In genomic region chr2:28418034-28418433, GRCm38 (mm10) we compare ENCODE assay signal across 9 mouse cellular contexts. TPM values are rescaled to one million over a fixed set of nuclear protein-coding genes. Genes with fewer than 3 reads are reported as not detected.
DNase-seq lines count a peak whose midpoint lies in the region; ATAC-seq and TF ChIP-seq lines count a peak whose summit lies in the region.
"Had no signal": no experiment of that assay in that cellular context is flagged by ENCODE, and none has a peak within 500 bp of the region (broad histone marks: within the 10 kb centered on the region; RNA-seq: fewer than 3 reads in every experiment).

No protein-coding gene starts in this region.

- H3K4me3 ChIP-seq in MEL (ENCODE audit: control insufficient read depth in 1 of 2, insufficient read depth in 1 of 2, low read depth in 2 of 2, low read length in 2 of 2), result no peak overlapping the region
- no peak overlapping the region for H3K4me3 ChIP-seq in forebrain, embryonic 13.5 days
- H3K4me3 ChIP-seq in hindbrain, embryonic 10.5 days, result no peak overlapping the region
- H3K4me3 ChIP-seq: liver, embryonic 15.5 days had no signal

- no peak overlapping the region for H3K4me2 ChIP-seq in forebrain, embryonic 13.5 days
- H3K4me2 ChIP-seq: liver, embryonic 15.5 days had no signal

- no peaks in the 10 kb centered on the region for H3K27me3 ChIP-seq in MEL (ENCODE audit: control insufficient read depth in 1 of 2, insufficient read depth in 2 of 2, low read length in 2 of 2)
- H3K27me3 ChIP-seq in forebrain, embryonic 13.5 days, result no peaks in the 10 kb centered on the region
- no peaks in the 10 kb centered on the region for H3K27me3 ChIP-seq in hindbrain, embryonic 10.5 days (ENCODE audit: insufficient read depth, poor library complexity, severe bottlenecking)
- H3K27me3 ChIP-seq: liver, embryonic 15.5 days had no signal

- no peak overlapping the region for H3K9ac ChIP-seq in MEL (ENCODE audit: control insufficient read depth, low read depth, low read length, poor library complexity, severe bottlenecking)
- no peak overlapping the region for H3K9ac ChIP-seq in forebrain, embryonic 13.5 days
- H3K9ac ChIP-seq: liver, embryonic 15.5 days had no signal

- no peaks in the 10 kb centered on the region for H3K9me3 ChIP-seq in MEL (replicated peaks; ENCODE audit: insufficient read depth, low read length)
- H3K9me3 ChIP-seq in forebrain, embryonic 13.5 days (replicated peaks), result no peaks in the 10 kb centered on the region
- H3K9me3 ChIP-seq in hindbrain, embryonic 10.5 days, result no peaks in the 10 kb centered on the region
- H3K9me3 ChIP-seq: liver, embryonic 15.5 days had no signal

- peak; percentile 66 to 93 (median 90) for TF ChIP-seq CTCF in MEL (IDR thresholded peaks at IDR 0.05 in 2 of 3, conservative IDR thresholded peaks at IDR 0.05 in 1 of 3; ENCODE audit: control insufficient read depth in 1 of 3, insufficient read depth in 1 of 3, low read depth in 2 of 3, low read length in 3 of 3, poor library complexity in 1 of 3, severe bottlenecking in 1 of 3)

- TF ChIP-seq POLR2A in MEL (IDR thresholded peaks at IDR 0.05; ENCODE audit: control insufficient read depth in 1 of 2, insufficient read depth in 1 of 2, low read depth in 1 of 2, low read length in 2 of 2, poor library complexity in 1 of 2), result no peak

- peak; percentile 87 for TF ChIP-seq RAD21 in MEL (IDR thresholded peaks at IDR 0.05; ENCODE audit: low read depth, low read length)

- H3K27ac ChIP-seq in MEL (ENCODE audit: control insufficient read depth, low read depth, low read length), result no peak overlapping the region
- no peak overlapping the region for H3K27ac ChIP-seq in forebrain, embryonic 13.5 days
- H3K27ac ChIP-seq in hindbrain, embryonic 10.5 days, result no peak overlapping the region
- H3K27ac ChIP-seq: liver, embryonic 15.5 days had no signal

- no peaks in the 10 kb centered on the region for H3K36me3 ChIP-seq in MEL (ENCODE audit: control insufficient read depth in 1 of 2, insufficient read depth in 2 of 2, low read length in 2 of 2)
- H3K36me3 ChIP-seq in forebrain, embryonic 13.5 days (ENCODE audit: poor library complexity, severe bottlenecking), result no peaks in the 10 kb centered on the region
- no peaks in the 10 kb centered on the region for H3K36me3 ChIP-seq in hindbrain, embryonic 10.5 days
- H3K36me3 ChIP-seq: liver, embryonic 15.5 days had no signal

- H3K4me1 ChIP-seq in MEL (ENCODE audit: control insufficient read depth in 1 of 2, insufficient read depth in 2 of 2, low read length in 2 of 2), result no peaks in the 10 kb centered on the region
- peaks cover 12% of the 10 kb centered on the region for H3K4me1 ChIP-seq in forebrain, embryonic 13.5 days
- H3K4me1 ChIP-seq in hindbrain, embryonic 10.5 days (replicated peaks), result peaks cover 14% of the 10 kb centered on the region

- 30% methylated on average over 2 of the region's 2 CpGs for WGBS in forebrain, embryonic 13.5 days
- WGBS in hindbrain, embryonic 10.5 days, result 41% methylated on average over 2 of the region's 2 CpGs

- H3K79me2 ChIP-seq in MEL (ENCODE audit: control insufficient read depth, insufficient read depth, low read length, poor library complexity), result no peaks in the 10 kb centered on the region

- no peak for TF ChIP-seq EP300 in MEL (IDR thresholded peaks at IDR 0.05; ENCODE audit: low read depth in 1 of 2, low read length in 2 of 2)

- DNase-seq in MEL (ENCODE audit: low read depth, low spot score), result peak; percentile 82
- peak; percentile 68 for DNase-seq in c-Kit-positive CD71-positive TER-119-positive erythroid progenitor cells, embryonic 14.5 days (ENCODE audit: low spot score)
- peak; percentile 85 for DNase-seq in hindbrain, embryonic 10.5 days (ENCODE audit: low spot score)
- DNase-seq in layer of hippocampus, adult 8-10 months (ENCODE audit: low spot score in 2 of 2), result peak; percentile 83 to 95
- peak; percentile 90 for DNase-seq in lung, postnatal 14 days
- DNase-seq in retina, postnatal 1 day, result peak; percentile 91
- peak; percentile 90 for DNase-seq in thymus, postnatal 4 days

- ATAC-seq in forebrain, embryonic 13.5 days, result peak; percentile 31

TF ChIP-seq in MEL, 35 proteins besides CTCF, POLR2A, EP300 and RAD21:
- TF ChIP-seq MAFK (IDR thresholded peaks at IDR 0.05; ENCODE audit: borderline replicate concordance, low read depth, low read length), result no peak
- 0 out of 2 replicates have a peak, but pooled peaks have one; percentile 51 for TF ChIP-seq GATA1 (IDR thresholded peaks at IDR 0.05; ENCODE audit: low read depth, low read length)
- no peak for TF ChIP-seq MYB (IDR thresholded peaks at IDR 0.05; ENCODE audit: low read depth, low read length)
- TF ChIP-seq ZC3H11A (IDR thresholded peaks at IDR 0.05; ENCODE audit: low read depth, low read length), result peak; percentile 76
- no peak for TF ChIP-seq MYC (IDR thresholded peaks at IDR 0.05; ENCODE audit: low read depth, low read length)
- TF ChIP-seq NRF1 (IDR thresholded peaks at IDR 0.05; ENCODE audit: insufficient read depth, low read depth, low read length, poor library complexity, severe bottlenecking), result no peak
- no peak for TF ChIP-seq ELF1 (IDR thresholded peaks at IDR 0.05; ENCODE audit: low read depth, low read length)
- TF ChIP-seq MEF2A (IDR thresholded peaks at IDR 0.05; ENCODE audit: extremely low read depth, insufficient replicate concordance, low read depth, low read length, poor library complexity, severe bottlenecking), result no peak
- no peak for TF ChIP-seq ZKSCAN1 (IDR thresholded peaks at IDR 0.05; ENCODE audit: low read depth, low read length)
- TF ChIP-seq MAZ (IDR thresholded peaks at IDR 0.05; ENCODE audit: low read depth, low read length), result no peak
- no peak for TF ChIP-seq SIN3A (IDR thresholded peaks at IDR 0.05; ENCODE audit: low read length)
- no peak for TF ChIP-seq KAT2A (conservative IDR thresholded peaks at IDR 0.05; ENCODE audit: low read depth, low read length)
- TF ChIP-seq CHD1 (IDR thresholded peaks at IDR 0.05; ENCODE audit: low read depth, low read length), result no peak
- TF ChIP-seq TCF12 (IDR thresholded peaks at IDR 0.05; ENCODE audit: low read depth, low read length), result no peak
- TF ChIP-seq HCFC1 (IDR thresholded peaks at IDR 0.05; ENCODE audit: low read depth, low read length), result no peak
- TF ChIP-seq ETS1 (IDR thresholded peaks at IDR 0.05; ENCODE audit: low read depth, low read length), result no peak
- TF ChIP-seq USF2 (IDR thresholded peaks at IDR 0.05; ENCODE audit: borderline replicate concordance in 1 of 2, insufficient read depth in 1 of 2, low read depth in 1 of 2, low read length in 2 of 2), result no peak
- TF ChIP-seq SMC3 (IDR thresholded peaks at IDR 0.05; ENCODE audit: low read depth, low read length), result peak; percentile 87
- no peak for TF ChIP-seq USF1 (IDR thresholded peaks at IDR 0.05; ENCODE audit: low read depth, low read length)
- TF ChIP-seq CHD2 (IDR thresholded peaks at IDR 0.05; ENCODE audit: low read length), result no peak
- no peak for TF ChIP-seq GABPA (IDR thresholded peaks at IDR 0.05; ENCODE audit: low read depth, low read length)

RNA-seq across cellular contexts. Expression of gene Ppp1r26, which starts 28.6 kb away (rescaled TPM):
- total RNA-seq in MEL (2012; rRNA removed), result not detected in 2 replicates
- polyA plus RNA-seq in MEL (2012; ENCODE audit: insufficient read depth in 1 of 2, insufficient read length in 2 of 2, low read depth in 1 of 2, low replicate concordance in 2 of 2, missing spikeins in 1 of 2), result not detected
- 6.2 and 8.4 TPM in 2 replicates for polyA plus RNA-seq in forebrain, embryonic 13.5 days (2015; fragmentation: Nextera tagmentation; extraction: Ambion mirVana)
- polyA plus RNA-seq in hindbrain, embryonic 10.5 days (2016; fragmentation: Nextera tagmentation; extraction: Ambion mirVana), result 4.3 and 5.2 TPM in 2 replicates
- 10 to 100 TPM; 16.8 to 19.9 (median 19.1) TPM for total RNA-seq in layer of hippocampus, adult 8-10 months (2022)

RNA-seq across cellular contexts. Expression of gene 1700007K13Rik, which starts 48.1 kb away (rescaled TPM):
- total RNA-seq in MEL (2012; rRNA removed), result not detected in 2 replicates
- not detected for polyA plus RNA-seq in MEL (2012; ENCODE audit: insufficient read depth in 1 of 2, insufficient read length in 2 of 2, low read depth in 1 of 2, low replicate concordance in 2 of 2, missing spikeins in 1 of 2)
- polyA plus RNA-seq in forebrain, embryonic 13.5 days (2015; fragmentation: Nextera tagmentation; extraction: Ambion mirVana), result 2.0 TPM in 2 replicates
- polyA plus RNA-seq in hindbrain, embryonic 10.5 days (2016; fragmentation: Nextera tagmentation; extraction: Ambion mirVana), result 2.3 and 3.6 TPM in 2 replicates
- total RNA-seq in layer of hippocampus, adult 8-10 months (2022), result 1 to 10 TPM; 3.5 to 7.4 (median 4.8) TPM
- polyA plus RNA-seq: liver, embryonic 15.5 days had no signal

RNA-seq across cellular contexts. Expression of gene Mrps2, which starts 49.8 kb away (rescaled TPM):
- total RNA-seq in MEL (2012; rRNA removed), result 26.5 and 30.5 TPM in 2 replicates
- polyA plus RNA-seq in MEL (2012; ENCODE audit: insufficient read depth in 1 of 2, insufficient read length in 2 of 2, low read depth in 1 of 2, low replicate concordance in 2 of 2, missing spikeins in 1 of 2), result 10 to 100 TPM; 70.3 to 71.4 TPM
- 52.5 and 54.3 TPM in 2 replicates for polyA plus RNA-seq in forebrain, embryonic 13.5 days (2015; fragmentation: Nextera tagmentation; extraction: Ambion mirVana)
- polyA plus RNA-seq in hindbrain, embryonic 10.5 days (2016; fragmentation: Nextera tagmentation; extraction: Ambion mirVana), result 61.7 and 63.1 TPM in 2 replicates
- 10 to 100 TPM; 36.4 to 40.2 (median 37.6) TPM for total RNA-seq in layer of hippocampus, adult 8-10 months (2022)
